Mouse (Mus musculus) heart, postnatal 0 days (tissue): Measurements from ENCODE around the gene Msx3.

Experiments used
- CTCF ChIP-seq: IDR thresholded peaks from 2 replicates; pipeline ENCODE4 v1.5.1; 2016; ENCODE audit warnings: antibody characterized with exemption, control low read depth, low read depth
- EP300 ChIP-seq: IDR thresholded peaks from 2 replicates; pipeline ENCODE4 v1.6.1; 2016; ENCODE audit warnings: antibody characterized with exemption, low read depth

GRCm38 (mm10) chr7:140067397-140067796 lies 18.5 kb upstream of the Msx3 start:
- TF ChIP-seq CTCF (no peak), EP300 (no peak)
